Mouse (Mus musculus) gastrocnemius, postnatal 10 days (tissue): ENCODE results near the gene Ccdc106. TPM values are rescaled to one million over a fixed set of nuclear protein-coding genes. Genes with fewer than 3 reads are reported as not detected.
"Not testable (repeated sequence)": the region's sequence is repeated elsewhere in the genome, so short reads cannot be mapped to it uniquely, and the experiment has no call there.

Source experiments
- DNase-seq: peaks from one replicate; pipeline ENCODE4 v3.0.0; 2021; ENCODE audit warnings: mixed read lengths
- long read RNA-seq, 2 experiments: library from polyadenylated mRNA; stranded (forward); transcript quantifications; one replicate each; pipeline ENCODE4 v2.0.0; 2021
- total RNA-seq, 2 experiments: library from RNA; stranded (reverse); gene quantifications; 2 replicates each; pipeline ENCODE4 v1.2.3; 2021

Ccdc106 gene
- total RNA-seq = 1 to 10 TPM in 1 of 2 experiments, under 1 TPM in 1; 0.35 to 1.4 TPM
- long read RNA-seq, experiment 1, partial matches to known transcripts = 0 of 1 reads
- long read RNA-seq, experiment 1, other reads (novel, unspliced or antisense) = 1 of 1 reads
- long read RNA-seq, experiment 2 = 0 reads

GRCm38 (mm10) chr7:5020000-5020681, at the start of gene Ccdc106, which contains the start of gene Zfp865:
TSS of gene Ccdc106 (plus strand) at chr7:5020553.
TSS of gene Zfp865 (plus strand) at chr7:5020376.
- DNase-seq = peak; percentile 99

- DNase-seq = no peak
Observed at GRCm38 (mm10) chr7:4971068-4971467, 49.3 kb upstream of the Ccdc106 start, which contains the start of gene Sbk3. TSS of gene Sbk3 (minus strand) at chr7:4971168.

- no peak for DNase-seq
Observed at GRCm38 (mm10) chr7:4971710-4972109, 48.6 kb upstream of the Ccdc106 start.

- peak; percentile 70 for DNase-seq
Observed at GRCm38 (mm10) chr7:4972321-4973047, 47.9 kb upstream of the Ccdc106 start.

DNA sequence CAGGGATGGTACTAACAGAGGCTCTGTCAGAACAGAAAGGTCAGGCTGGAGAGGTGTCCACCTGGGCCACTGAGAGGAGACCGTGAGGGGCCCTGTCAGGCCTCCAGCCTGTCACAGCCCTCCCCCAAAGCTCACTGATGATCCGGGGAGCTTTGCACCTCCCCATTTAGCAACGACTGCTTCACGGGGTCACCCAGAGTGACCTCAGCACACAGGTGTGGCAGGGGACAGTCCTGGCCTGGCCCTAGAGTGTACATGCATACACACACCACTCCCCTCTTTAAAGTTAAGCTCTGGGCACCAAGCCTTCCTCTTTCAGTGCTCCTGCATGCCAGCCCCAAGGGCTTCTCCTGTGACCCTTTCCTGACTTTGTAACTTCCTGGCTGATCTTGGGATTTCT, 44.9 kb upstream of the Ccdc106 start:
- DNase-seq = no peak

DNA sequence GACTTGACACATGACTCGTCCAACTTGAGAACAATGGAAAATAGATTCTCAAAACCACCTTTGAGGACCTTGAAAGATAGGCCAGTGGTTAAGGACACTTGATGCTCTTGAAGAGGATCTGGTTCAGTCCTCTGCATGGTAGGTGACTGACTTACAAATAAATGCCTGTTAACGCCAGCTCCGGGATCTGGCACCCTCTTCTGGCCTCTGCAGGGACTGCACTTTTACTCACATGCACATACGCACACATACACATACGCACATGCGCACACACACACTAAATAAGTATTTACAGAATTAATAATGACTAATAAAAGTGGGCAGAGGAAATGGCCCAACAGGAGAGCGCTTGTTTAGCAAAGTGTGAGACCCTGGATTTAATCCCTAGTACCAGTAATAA, 43.5 kb upstream of the Ccdc106 start:
- no peak for DNase-seq

- DNase-seq = no peak
Observed at GRCm38 (mm10) chr7:4988250-4988649, 32.1 kb upstream of the Ccdc106 start.

- no peak for DNase-seq
Observed at GRCm38 (mm10) chr7:4993347-4993998, 26.9 kb upstream of the Ccdc106 start.

DNA sequence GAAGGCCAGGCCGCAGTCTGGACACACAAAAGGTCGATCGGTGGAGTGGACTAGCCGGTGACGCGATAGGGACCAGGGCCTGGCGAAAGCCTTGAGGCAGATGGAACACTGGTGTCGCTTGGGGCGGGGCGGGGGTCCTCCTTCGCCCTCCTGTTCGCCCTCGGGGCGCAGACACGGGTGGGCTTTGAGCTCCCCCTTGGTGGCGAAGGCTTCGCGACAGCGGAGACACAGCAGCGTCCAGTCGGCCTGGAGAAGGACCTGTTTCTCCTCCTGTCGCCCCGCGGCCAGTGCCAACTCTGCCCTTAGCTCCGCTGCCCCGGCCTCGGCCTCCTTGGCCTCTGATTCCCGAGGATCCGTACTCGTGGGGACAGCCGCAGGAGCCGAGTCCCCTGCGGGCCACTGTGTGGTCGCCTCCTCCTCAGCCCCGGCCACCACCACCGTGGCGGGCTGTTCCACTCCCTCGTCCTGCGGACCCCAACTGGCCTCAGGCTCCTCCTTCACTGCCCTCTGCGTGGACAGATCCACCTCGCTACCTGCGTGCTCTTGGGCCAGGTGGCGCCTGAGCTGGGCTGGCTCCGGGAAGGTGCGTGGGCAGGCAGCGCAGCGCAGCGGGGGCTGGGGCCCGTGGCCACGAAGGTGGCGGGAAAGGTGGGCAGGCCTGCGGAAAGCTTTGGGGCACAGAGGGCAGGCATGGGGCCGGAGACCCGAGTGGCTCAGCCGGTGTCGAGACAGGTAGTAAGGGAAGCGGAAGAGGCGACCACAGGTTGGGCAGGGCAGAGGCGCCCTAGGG, 26.2 kb upstream of the Ccdc106 start:
- no peak for DNase-seq

DNA sequence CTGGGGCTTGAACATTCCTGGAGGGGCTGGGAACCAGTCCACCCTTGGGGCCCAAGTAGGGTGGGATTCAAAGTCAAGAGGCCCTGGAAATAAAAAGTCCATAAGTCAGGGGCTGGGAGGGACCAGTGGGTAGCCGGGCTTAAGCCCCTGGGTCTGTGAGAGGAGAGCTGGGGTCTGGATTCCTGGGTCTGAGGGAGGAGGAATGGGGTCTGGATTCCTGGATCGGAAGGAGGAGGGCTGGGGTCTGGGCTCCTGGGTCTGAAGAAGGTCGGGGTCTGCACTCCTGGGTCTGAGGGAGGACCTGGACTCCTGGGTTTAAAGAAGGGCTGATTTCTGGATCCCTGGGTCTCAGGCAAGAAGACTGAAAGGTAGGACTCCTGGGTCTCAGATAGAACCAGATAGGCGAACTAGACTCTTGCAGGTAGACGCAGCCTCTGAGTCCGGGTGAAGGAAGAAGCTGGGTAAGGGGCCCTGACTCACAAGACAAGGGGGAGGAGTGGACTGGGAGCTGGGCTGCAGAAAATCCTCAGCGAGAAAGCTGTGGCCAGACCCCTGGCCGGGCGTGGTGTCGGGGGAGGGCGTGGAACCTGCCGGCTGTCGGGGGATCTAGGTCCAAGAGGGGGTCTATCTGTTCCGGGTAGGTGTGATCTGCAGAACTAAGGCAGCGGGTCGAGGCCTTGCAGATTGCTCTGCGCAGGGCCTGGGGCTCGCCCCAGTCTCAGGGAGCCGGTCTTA, 24.9 kb upstream of the Ccdc106 start:
- no peak for DNase-seq

DNA sequence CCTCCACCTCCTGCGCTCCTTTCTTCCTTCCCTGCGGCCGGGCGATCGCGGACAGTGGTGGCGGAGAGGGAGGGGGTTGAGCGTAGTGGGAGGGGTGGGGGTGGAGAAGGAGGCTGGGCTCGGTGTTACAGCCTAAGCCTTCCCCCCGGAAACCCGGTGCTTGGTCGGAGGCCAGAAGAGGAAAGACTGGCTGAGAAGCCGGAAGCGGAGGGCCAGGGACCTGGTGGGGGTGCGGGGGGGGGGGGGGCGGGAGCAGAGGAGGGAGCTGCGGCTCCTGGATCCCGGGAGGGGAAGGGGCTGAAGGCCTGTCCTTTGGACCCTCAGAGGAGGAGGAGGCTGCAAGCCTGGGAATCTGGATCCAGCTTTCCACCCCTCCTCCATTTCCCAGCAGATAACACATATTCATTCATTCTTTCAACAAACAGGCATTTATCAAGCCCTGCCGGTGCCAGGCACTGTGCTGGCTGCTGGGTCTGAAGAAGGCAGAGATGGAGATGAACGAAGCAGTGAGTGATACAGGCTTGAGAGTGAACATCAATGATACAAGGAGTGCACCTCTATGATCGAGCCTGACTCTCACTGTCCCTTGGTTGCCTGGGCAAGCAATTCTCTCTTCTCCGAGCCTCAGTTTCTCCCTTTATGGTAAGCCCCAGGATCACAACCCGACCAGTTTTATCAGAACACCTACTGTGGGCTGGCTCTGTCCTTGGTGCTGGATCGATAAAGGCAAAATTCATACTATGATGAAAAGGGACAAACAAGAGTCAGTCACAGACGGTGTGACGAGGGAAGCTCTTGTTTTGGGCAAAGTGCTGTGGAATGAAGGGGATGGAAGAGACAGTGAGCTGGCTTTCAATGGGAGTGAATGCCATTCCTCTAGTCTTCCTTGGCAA, 24.1 kb upstream of the Ccdc106 start, which contains the start of gene Zfp579:
Gene Zfp579, minus strand, starts transcription at position 156 of the 893 bp plus-strand sequence.
- peak; percentile 96 for DNase-seq

DNA sequence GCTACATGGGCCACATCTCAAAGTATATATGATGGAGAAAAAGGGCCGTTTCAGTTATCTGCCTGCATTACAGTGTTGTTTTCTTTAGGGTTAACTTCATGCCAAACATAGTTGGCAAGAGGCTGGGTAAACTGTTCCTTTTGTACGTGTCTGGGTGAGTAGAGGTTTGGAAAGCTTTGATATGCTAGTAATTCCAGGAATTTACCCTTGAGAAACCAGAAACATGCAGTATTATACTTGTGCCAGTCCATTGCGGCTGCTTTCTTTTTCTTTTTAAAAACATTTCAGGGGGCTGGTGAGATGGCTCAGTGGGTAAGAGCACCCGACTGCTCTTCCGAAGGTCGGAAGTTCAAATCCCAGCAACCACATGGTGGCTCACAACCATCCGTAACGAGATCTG, 23.4 kb upstream of the Ccdc106 start:
- DNase-seq = no peak

- no peak for DNase-seq
Observed at GRCm38 (mm10) chr7:4999876-5000275, 20.5 kb upstream of the Ccdc106 start.

- not testable (repeated sequence) for DNase-seq
Observed at GRCm38 (mm10) chr7:5002876-5003275, 17.5 kb upstream of the Ccdc106 start.

GRCm38 (mm10) chr7:5008229-5008628, 12.1 kb upstream of the Ccdc106 start:
- no peak for DNase-seq

DNA sequence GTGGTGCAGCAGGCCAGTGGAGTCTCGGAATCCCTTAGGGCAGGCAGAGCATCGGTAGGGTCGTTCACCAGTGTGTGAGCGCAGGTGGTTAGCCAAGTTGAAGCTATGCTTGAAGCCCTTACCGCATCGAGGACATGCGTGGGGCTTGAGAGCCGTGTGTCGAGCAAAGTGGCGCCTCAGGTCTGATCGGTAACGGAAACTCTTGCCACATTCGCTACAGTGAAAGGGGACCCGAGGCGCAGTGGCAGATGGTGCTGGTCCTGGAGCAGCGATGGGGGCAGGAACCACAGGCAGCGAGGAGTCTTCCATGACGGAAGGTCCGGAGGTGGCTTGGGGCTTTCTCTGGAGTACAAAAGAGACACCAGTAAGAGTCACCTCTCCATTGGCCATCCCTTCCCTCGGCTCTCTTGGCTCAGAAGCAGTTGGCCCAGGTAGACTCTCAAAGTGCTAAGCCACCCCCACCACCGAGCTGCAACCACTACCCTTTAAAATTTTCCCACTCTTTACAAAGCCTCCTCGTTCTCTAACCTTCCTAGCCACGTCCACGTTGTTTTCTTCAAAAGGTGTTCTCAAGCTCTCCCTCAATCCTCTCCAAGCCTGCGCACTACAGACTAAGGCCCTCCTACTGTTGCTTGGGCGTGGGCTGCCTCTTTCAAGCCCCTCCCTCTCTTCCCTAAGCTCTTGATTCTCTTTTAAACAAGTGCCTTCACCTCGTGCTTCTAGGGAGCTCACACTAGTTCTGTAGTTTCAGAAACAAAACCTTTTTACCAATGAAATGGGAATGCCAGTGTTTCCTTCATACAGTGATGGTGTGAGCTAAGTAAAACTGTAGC, 7.5 kb upstream of the Ccdc106 start:
- no peak for DNase-seq

GRCm38 (mm10) chr7:5014251-5015117, 5.9 kb upstream of the Ccdc106 start, which contains the start of the genes Zfp524 and Fiz1:
TSS of gene Zfp524 (plus strand) at chr7:5014415.
TSS of gene Fiz1 (minus strand) at chr7:5014697.
- peak; percentile 97 for DNase-seq
